Mouse (Mus musculus) megakaryocyte progenitor cell, adult 5-6 weeks (primary cell): ENCODE measurements around the gene Tacc2. TPM values are rescaled to one million over a fixed set of nuclear protein-coding genes. Genes with fewer than 3 reads are reported as not detected.
A peak's percentile ranks its signal among the peaks of the same experiment; 100 is the strongest.
"Not testable (repeated sequence)": the region's sequence is repeated elsewhere in the genome, so short reads cannot be mapped to it uniquely, and the experiment has no call there.

Source experiments
- ATAC-seq: replicated peaks from 2 replicates; pipeline ENCODE4 v1.8.0; 2016; ENCODE audit warnings: mild to moderate bottlenecking, moderate TSS enrichment, inconsistent platforms; ENCODE audit not compliant: poor library complexity
- total RNA-seq, 2 experiments: library from RNA; stranded (forward) in 1 of 2; stranded (reverse) in 1 of 2; fragments of 157-497, 149-512 nt in 1 of 2; fragments of 200-1000 nt in 1 of 2; gene quantifications; 2 replicates each; pipeline versions ENCODE4 v1.2.3 to v1.2.4; 2015 to 2017

Tacc2 gene
- total RNA-seq, 2 experiments from 2014 or later, result 2.2 to 10.5 TPM

DNA sequence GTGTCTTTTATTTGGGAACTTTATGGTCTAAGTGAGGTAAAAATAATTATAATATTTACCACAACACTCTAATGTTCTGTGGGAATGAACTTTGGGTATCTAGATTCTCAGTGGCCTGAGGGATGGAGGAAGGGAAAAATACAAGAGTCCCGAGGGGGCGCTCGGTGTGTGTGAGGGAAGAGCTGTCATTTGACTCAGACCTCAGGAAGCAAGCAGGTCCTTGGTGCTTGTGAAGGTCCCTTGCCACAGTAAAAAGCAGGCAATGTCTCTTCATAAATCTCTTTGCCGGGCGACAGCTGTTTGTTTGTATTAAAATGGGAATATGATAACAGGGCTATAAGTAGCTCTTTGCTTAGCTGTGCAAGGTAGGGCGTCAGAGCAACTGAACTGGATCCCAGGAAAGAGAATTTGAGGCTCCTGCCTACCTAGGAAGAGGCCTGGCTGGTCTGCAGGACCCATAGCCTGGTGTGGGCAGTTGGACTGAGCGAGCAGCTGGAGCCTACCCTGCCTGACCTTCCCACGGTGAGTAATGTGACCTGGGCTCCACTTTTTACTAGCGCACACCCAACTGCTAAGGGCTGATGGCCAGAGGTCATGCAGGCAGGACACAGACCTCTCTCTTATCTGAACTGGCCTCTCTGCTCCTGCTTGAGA lies 8.3 kb upstream of the Tacc2 start:
- no peak for ATAC-seq

DNA sequence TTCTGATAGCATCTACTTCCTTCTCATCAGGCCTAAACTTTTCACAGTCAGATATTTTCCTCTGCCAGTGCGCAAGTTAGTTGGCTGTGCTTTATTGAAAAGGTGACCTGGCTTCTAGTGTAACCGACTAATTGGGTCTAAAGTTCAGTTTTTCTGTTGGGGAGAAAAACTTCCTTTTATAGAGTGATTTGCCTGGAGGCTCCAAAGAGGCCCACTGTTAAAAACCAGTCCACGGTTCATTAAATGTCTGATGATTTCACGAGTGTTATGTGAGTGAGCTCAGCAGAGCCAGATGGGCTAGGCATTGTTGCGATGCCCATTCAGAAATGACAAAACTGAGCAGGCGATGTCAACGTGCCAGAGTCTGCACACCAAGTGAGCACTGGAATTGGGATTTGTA lies 6.8 kb upstream of the Tacc2 start:
- no peak for ATAC-seq

GRCm38 (mm10) chr7:130572821-130573220 lies 4.4 kb upstream of the Tacc2 start, which contains the start of gene Nsmce4a:
Gene Nsmce4a (minus strand): TSS chr7:130573118.
- ATAC-seq, result no peak

GRCm38 (mm10) chr7:130573746-130574145 lies 3.5 kb upstream of the Tacc2 start:
- no peak for ATAC-seq

- ATAC-seq, result no peak
These were observed 2.8 kb upstream of the Tacc2 start for GRCm38 (mm10) chr7:130574211-130574991.

DNA sequence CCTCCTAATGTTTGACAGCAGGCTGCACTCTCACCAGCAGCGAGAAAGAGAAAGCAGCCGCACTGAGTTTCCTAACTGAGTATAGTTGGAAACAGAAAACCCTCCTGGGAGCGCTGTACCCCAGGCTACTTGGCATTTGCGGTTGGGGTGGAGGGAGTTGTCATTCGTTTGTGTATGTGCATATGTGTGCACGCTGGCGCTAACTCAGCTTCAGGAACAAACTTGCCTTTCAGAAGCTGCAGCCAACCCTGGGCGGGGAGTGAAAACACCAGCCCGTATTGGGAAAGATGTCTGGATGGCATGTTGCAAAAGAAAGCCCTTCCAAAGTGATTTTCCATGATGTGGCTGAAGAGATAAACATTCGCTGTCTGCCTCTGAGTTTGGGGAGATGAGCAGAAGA lies 257 bp upstream of the Tacc2 start:
- ATAC-seq, result peak; percentile 43

GRCm38 (mm10) chr7:130578066-130578465 lies 828 bp downstream of the Tacc2 start:
- ATAC-seq, result no peak

- no peak for ATAC-seq
These were observed 1.4 kb downstream of the Tacc2 start for GRCm38 (mm10) chr7:130578607-130579006.

DNA sequence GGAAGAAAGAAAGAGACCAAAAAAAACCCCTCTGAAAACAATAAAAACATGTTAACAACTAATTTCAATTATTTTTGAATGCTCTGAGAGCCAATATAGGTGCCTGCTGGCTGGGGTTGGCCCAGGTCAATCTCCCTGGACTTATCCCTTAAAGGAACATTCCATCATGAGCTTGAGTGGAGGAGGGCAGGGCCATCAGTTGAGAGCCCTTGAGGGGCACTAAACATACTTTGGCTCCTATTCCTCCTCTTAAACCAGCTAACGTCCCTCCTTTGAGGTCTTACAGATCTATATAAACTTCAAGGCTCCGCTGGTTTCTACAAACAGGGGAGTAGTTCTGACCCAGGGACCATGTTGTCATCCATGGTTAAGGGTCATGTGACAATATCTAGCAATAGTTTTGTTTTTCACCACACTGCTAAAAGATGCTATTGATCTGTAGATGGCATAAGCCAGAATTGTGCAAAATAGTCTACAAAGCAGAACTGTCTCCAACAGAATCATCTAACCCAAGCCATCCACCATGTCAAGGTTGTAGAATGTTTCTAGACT lies 9.4 kb downstream of the Tacc2 start:
- ATAC-seq, result no peak

- ATAC-seq, result no peak
These were observed 13.0 kb downstream of the Tacc2 start for GRCm38 (mm10) chr7:130590081-130590828.

GRCm38 (mm10) chr7:130590845-130591437 lies 13.7 kb downstream of the Tacc2 start:
- ATAC-seq, result peak; percentile 71

GRCm38 (mm10) chr7:130592975-130593374 lies 15.7 kb downstream of the Tacc2 start:
- ATAC-seq, result not testable (repeated sequence)

DNA sequence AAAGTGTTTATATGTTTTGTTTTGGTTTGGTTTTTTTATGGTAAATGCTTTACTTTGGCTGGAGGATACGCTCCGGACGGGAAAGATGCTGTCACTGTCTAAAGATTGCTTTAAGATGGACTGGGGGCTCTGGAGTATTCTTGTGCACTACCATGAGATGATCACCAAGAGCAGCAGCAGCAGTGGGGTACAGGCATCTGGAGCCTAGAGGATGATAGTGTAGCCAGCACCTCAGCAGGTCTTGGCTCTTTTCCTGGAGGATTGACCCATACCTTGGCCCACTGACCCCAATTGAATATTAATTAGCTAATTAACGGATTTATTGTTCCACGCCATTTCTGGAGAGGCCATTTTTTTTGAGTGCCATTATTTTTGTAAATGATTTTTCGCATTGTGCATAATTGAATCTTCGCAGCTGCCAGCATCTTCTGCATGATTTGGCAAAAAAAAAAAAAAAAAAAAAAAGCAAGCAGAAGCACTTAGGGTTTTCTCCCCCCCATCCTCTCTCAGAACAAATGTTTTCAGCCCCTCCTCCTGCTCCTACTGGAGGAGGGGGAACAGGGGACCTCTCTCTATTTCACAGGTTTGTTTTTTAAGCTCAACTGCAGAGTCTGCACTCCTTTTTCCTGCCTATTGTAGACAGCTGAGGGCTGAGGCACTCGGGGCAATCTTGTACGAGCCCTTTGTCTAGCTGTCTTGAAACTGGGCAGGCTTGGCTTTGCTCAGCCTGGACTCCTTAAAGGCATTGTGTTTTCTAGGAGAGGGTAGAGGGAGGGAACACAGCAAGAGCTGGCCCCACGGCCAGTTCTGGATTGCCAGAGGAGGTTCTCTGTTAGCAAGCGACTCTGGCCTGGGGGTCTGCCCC lies 16.4 kb downstream of the Tacc2 start:
- peak; percentile 30 for ATAC-seq

DNA sequence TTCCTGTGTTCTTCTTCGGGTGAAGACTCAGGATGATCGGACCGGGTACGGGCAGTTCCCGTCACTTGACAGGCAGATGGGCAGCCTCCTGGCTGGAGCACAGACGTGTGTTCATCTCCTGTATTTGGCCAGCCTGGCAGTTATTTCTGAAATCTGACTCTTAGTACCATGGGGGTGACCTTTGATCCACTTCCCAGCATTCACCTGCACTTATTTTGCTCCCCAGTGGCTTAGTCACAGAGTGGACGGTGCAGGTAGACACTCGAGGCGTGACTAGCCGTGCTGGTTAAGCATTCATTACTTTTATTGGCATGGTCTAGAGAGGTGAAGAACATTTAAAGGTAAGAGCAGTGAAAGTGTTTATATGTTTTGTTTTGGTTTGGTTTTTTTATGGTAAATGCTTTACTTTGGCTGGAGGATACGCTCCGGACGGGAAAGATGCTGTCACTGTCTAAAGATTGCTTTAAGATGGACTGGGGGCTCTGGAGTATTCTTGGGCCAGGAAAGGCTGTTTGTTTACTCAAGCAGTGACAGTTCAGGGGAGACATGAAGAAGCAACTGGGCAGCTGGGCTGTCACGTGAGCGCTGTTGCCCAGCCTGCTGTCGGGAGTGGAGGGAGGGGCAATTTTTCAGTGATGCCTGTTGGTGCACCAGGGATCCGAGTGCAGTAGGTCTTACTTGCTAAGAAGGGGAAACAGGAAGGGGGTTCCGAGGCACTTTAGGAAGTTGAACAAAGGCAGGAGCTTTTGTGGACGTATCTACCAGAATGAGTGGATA lies 19.0 kb downstream of the Tacc2 start:
- not testable (repeated sequence) for ATAC-seq

- no peak for ATAC-seq
These were observed 20.3 kb downstream of the Tacc2 start for GRCm38 (mm10) chr7:130597546-130597945.

- ATAC-seq, result no peak
These were observed 22.8 kb downstream of the Tacc2 start for GRCm38 (mm10) chr7:130600074-130600473.

DNA sequence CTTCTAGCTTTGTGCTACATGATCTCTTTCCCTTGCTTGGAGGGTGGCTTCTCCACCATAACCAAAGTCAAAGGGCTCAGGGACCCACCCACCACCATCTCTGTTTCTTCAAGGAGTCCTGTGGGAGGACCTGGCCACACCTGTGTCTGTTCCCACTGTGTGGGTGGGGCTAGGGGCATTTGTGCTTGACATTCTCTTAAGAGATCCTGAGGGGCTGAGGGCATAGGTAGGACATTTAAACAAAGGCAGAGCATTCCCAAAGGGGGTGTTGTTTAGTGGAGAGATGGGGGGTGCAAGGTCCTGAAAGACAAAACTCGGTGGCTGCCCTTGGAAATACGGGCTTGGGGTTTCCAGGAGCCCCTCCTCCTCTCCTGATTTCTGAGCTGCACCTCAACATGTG lies 23.3 kb downstream of the Tacc2 start:
- ATAC-seq, result no peak

DNA sequence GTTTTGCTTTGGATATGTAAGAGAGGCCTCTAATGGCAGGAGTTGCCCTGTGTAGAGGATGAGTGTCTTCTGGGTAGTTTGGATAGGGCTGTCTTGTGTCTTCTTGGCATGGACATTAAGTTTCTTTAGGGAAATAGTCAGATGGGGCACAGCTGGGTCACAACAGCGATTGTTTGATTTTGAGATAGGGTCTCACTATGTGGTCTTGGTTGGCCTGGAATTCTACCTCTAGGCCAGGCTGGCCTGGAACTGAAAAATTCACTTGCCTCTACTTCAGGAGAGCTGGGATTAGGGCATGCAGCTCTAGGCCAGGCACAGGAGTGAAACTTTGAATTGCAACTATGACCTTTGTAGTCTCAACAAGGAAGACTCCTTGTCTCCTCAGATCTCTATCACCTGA lies 25.6 kb downstream of the Tacc2 start:
- ATAC-seq, result no peak

GRCm38 (mm10) chr7:130603556-130603955 lies 26.3 kb downstream of the Tacc2 start:
- ATAC-seq, result no peak
